Mouse (Mus musculus): ENCODE results near the gene Rere.
A peak's percentile ranks its signal among the peaks of the same experiment; 100 is the strongest.
"Not testable (repeated sequence)": the region's sequence is repeated elsewhere in the genome, so short reads cannot be mapped to it uniquely, and the experiment has no call there.

Rere gene

GRCm38 (mm10) chr4:150590621-150591282 is 309.3 kb downstream of the Rere start:
- DNase-seq = peak; percentile 76 to 78

DNA sequence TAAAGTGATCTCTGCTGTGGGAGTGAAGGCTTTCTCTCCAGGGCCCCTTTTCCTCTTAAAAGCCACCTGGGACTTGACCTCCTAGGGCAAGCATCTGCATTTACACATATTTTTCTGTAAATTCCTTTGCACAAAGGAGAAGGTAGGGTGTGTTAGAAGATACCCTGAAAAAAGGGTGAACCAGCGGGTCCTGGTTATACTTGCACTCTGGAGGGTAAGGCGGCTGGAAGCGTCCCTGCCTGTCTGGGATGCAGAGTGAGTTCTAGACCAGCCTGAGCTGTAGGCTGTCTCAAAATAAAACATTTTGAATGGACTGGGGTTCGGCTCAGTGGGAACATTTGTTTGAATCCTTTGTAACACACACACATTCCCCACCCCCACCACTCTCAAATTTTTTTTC is 310.2 kb downstream of the Rere start:
- no peak for DNase-seq

GRCm38 (mm10) chr4:150592087-150592486 is 310.6 kb downstream of the Rere start:
- DNase-seq = no peak

DNA sequence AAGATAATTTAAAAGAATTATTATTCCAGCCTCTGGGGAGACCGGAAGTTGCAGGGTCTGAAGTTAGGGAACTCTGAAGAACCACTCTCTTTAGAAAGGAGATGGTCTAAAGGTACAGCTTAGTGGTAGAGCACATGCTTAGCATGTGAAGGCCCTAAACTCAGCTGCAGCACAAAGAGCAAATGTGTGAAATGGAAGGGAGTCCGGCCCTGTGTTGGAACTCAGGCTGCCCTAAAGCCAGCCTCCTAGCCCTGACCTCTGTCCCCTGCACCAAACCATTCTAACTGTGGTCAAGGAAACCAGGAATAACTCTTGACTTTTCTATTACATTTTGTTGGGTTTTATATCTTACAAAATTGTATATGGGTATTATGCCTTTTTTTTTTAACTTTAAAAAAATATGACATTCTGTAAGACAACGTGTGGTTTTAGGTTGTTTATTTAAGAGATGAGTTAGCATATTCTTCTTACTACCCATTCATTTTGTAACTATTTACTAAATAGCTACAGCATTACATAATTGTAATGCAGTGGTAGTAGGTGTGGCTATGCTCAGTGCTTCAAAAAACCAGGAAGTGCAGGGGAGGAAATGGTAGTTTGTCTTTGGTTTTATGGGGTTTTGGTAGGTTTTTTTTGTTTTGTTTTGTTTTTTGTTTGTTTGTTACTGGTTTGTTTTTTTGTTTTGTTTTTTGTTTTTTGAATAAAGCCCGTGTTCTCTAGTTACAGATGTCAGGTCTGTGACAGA is 312.2 kb downstream of the Rere start:
- DNase-seq = no peak

- DNase-seq = no peak
These were observed 312.9 kb downstream of the Rere start for GRCm38 (mm10) chr4:150594298-150594829.

GRCm38 (mm10) chr4:150595071-150595470 is 313.6 kb downstream of the Rere start:
- DNase-seq = no peak

DNA sequence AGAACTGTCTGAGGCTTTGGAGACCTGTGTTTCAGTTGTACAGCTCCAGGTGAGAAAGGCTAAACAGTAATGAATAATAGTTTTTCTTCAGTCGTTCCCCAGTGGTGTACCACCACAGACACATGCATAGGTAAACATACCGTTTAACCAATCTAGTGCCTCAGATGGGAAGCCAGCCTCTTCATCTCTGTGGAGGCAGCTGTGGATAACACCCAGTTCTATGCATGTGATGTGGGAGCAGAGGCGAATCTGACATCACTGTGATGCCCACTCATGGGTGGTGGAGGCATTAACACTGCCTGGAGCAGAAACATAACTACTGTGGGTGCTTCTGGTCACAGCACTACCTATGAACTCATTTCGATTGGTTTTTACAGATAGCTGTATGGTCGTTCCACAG is 314.5 kb downstream of the Rere start:
- no peak for DNase-seq

- DNase-seq = no peak
These were observed 317.2 kb downstream of the Rere start for GRCm38 (mm10) chr4:150598686-150599085.

- peak; percentile 51 to 67 for DNase-seq
These were observed 317.9 kb downstream of the Rere start for GRCm38 (mm10) chr4:150599119-150599992.

GRCm38 (mm10) chr4:150600503-150600902 is 319.1 kb downstream of the Rere start:
- not testable (repeated sequence) for DNase-seq

DNA sequence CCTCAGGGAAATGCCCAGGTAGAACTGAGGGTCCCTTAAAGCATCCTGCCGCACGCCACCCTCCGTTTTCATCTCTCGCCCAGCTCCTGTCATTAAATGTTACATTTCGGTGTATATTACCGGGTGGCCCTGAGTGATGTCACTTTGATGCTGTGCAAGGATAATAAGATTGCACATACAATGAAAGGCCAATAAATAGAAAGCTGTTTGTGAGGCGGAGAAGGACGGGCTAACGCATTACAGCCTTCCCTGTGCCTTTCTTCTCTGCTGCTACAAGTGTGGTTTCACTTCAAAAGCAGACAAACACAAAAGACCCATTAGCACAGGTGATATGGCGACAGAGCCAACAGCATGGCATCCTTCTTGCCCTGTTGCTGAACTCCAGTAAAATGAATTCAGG is 320.0 kb downstream of the Rere start:
- no peak for DNase-seq

DNA sequence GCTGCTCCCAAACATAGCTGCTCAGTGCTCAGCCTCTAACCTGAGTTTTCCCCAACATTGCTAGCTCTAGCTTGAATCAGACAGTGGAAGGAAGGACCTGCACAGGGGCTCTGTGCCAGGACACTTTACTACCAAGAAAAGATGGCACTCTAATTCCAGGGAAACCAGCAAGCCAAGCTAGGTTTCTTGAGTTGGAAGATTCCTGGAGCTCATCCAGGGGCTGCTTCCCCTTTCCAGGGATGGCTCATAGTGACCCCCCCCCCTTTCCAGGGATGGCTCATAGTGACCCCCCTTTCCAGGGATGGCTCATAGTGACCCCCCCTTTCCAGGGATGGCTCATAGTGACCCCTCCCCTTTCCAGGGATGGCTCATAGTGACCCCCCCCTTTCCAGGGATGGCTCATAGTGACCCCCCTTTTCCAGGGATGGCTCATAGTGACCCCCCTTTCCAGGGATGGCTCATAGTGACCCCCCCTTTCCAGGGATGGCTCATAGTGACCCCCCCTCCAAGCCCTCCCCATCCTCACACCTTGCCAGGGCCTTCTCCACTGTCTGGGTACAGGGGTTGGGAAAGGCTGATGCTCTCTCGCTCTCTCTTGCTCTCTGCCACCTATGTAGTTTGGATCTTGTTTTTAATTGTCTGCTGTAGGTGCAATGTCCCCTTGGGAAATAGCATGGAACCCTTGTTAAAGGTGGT is 322.1 kb downstream of the Rere start:
- no peak for DNase-seq

GRCm38 (mm10) chr4:150605804-150606203 is 324.4 kb downstream of the Rere start:
- no peak for DNase-seq

- DNase-seq = no peak
These were observed 325.2 kb downstream of the Rere start for GRCm38 (mm10) chr4:150606449-150607161.

DNA sequence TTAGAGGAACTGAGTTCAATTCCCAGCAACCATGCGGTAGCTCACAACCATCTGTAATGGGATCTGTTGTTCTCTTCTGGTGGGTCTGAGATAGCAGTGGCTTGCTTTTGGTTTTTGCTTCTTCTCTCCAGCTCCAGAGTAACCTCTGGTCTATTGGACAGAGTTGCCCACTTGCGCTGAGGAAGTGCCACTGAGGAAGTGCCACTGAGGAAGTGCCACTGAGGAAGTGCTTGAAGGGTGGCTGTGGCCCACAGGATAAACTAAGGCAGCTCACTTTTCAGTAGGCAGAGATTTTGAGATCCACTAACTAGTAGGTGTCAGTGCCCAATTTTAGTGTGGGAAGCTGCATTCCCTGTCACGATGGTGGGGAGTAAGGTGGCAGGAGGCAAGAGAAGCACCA is 327.2 kb downstream of the Rere start:
- DNase-seq = no peak

DNA sequence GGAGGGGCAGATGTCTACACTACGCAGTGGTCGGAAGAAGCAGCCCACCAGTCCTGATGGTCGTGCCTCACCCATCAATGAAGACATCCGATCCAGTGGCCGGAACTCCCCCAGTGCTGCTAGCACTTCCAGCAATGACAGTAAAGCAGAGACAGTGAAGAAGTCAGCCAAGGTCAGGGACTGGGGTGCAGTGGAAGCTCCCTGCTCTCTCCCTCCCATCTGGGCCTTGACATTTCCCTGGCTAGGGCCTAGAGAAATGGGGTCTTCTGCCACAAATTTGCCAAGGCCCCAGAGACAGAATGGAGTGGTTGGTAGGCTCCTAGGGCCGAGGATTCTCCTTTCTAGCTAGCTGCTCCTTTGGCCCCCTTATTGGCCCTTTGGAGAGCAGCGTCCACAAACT is 332.3 kb downstream of the Rere start:
- no peak for DNase-seq

- DNase-seq = no peak
These were observed 334.0 kb downstream of the Rere start for GRCm38 (mm10) chr4:150615251-150616028.

GRCm38 (mm10) chr4:150616029-150616420 is 334.6 kb downstream of the Rere start:
- peak; percentile 72 to 82 for DNase-seq

DNA sequence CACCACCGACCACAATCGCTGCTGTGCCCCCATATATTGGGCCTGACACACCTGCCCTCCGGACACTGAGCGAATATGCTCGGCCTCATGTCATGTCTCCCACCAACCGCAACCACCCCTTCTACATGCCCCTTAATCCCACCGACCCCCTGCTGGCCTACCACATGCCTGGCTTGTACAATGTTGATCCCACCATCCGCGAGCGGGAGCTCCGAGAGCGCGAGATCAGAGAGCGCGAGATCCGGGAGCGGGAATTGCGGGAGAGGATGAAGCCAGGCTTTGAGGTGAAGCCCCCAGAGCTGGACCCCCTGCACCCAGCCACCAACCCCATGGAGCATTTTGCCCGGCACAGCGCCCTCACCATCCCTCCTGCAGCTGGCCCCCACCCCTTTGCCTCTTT is 335.4 kb downstream of the Rere start:
- DNase-seq = no peak

DNA sequence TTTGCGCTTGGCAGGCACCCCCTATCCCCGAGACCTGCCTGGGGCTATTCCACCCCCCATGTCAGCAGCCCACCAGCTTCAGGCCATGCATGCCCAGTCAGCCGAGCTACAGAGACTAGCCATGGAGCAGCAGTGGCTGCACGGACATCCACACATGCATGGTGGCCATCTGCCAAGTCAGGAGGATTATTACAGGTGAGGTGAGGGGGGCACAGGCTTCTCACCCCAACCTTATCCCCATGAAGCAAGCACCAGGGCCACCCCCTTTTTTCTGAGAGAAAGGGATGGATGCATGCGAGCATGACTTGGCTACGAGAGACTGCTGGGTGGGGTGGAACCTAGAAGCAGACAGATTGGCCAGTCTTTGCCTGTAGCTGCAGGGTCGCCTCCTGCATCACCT is 337.6 kb downstream of the Rere start:
- no peak for DNase-seq

DNA sequence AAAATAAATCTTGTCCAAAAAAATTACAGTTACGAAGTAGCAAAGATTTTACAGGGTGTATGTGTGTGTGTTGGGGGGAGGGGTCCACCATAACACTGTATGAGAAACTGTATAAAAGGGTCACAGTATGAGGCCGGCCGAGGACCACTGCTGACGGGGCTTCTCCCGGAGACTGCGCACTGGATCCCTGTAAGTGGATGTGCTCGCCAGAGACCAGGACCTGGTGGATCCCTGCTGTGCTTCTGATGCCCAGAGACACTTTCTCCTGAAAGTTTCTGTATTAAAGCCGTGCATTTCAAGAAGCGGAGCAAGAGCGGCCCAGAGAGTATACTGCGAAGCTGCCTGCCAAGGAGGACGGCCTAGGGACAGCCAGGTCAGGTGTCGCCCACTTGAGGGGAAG is 341.2 kb downstream of the Rere start:
- DNase-seq = no peak
